Mouse (Mus musculus) kidney, postnatal 4 days (tissue): ENCODE results near the gene Miox.
A peak's percentile ranks its signal among the peaks of the same experiment; 100 is the strongest.

ENCODE experiments used
- DNase-seq, 2 experiments: peaks; one replicate each; pipeline ENCODE4 v3.0.0; 2021; ENCODE audit warnings: mixed read lengths in 2 of 2

Gene Miox

DNA sequence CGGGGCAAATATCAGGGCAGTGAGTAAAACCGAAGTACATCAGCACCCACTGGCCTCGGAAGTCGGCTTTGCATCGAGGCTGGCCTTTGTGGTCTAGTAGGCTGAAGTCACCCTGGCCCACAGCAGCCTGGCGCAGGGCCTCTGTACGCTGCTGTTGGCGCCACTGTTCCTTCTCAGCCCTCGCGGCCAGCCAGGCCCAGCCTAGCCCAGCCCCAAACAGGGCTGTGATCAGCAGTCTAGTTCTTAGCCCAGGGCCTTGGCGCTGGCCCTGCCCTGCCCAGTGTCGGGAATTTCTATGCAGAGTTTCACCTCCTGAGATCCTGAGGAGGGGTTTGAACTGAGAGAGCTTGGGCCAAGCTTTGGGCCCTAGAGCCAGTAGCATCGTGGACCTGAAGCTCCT is 37.9 kb downstream of the Miox start:
- no peak for DNase-seq

DNA sequence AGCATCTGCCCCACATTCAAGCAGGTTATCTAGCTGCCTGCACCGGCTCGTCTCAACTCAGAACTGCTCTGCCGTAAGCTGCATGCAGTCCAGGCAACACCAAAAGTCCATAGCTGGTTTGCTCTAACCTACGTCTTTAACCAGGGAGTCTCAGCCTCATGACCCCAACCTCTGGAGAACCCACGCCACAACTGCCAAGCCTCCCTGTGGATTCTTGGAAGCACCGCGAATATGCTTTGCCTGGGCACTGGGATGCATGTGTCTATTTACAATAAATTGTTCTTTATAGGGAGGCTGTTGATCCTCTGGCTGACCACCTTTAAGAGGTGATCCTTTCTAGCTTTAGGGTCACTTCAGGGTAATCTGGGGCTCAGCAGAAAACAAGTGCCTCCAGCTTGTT is 38.3 kb downstream of the Miox start:
- DNase-seq = no peak

DNA sequence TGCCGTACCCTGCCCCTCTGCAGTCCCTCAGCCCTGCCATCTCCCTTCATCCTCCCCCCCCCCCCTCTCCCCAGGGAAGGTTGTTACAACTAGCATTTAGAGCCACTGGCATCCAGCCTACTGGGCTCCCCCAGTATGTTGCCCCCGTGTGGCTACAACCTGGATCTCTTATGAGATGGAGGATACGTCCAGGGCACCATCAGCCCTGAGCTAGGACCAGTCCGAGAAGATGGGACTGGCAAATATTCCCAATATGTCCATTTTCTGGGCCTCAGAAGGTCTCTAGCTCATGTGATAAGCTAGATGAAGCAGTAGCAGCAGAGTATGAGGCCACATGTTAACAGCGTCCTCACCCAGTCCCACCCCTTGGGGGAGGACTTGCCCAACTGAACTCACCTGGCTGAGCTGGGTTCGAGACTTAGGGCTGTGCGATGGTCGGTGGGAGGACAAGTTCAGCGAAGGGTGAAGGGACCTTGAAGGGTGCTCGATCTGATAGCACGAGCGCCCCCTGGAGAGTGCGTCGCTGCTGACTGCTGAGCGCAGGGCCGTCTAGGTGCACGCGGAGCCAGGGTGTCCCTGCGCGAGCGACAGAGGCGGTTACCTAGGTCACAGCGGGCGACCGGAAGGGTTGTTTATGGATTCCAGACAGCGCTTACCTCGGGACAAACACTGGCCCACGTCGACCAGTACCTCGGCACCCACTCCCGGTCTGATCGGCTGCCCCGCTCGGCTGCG is 39.0 kb downstream of the Miox start:
- peak; percentile 92 to 95 for DNase-seq

DNA sequence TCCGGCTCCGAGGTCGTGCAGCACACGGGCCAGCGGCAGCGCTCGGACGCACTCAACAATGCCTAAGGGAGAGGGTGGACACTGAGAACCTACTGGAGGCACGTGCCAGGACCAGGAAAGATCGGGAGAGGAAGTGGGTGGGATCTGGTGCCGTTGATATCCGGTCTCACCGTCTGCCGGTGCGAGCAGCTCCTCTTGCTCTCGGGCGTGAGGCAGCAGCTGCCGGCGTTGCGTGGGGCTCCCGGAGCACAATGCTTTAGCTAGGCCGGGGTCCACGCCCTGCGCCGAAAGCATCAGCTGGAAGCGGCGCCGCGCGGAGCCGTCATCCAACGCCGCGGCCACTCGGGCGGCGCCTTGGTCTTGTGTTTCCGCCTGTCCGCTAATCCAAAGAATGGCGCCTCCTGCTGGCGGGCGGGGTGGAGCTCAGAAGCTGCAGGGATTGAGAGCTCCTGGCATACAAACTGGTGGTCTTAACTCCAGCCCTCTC is 39.6 kb downstream of the Miox start, which contains the start of gene Sco2:
TSS of gene Sco2 (minus strand) at position 85 of the 487 bp plus-strand sequence.
- peak; percentile 98 for DNase-seq

DNA sequence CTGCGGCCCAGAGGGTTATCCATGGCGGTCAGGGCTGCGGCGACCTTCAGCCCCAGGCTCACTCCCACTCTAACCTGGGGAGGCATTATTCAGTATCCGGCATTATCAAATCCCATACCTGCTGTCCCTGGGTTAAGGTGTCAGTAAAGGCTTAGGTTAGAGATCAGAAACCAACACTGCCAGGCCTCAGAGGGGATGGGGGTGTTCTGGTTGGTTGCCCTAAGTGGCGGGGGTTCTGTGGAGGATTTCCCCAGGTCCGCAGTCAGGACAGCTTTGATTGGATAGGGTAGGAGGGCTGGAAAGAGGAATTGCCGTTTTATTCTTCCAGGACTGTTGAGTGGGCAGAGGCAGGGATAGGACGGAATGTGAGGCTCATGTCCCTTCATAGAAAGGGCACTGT is 40.1 kb downstream of the Miox start:
- no peak for DNase-seq

DNA sequence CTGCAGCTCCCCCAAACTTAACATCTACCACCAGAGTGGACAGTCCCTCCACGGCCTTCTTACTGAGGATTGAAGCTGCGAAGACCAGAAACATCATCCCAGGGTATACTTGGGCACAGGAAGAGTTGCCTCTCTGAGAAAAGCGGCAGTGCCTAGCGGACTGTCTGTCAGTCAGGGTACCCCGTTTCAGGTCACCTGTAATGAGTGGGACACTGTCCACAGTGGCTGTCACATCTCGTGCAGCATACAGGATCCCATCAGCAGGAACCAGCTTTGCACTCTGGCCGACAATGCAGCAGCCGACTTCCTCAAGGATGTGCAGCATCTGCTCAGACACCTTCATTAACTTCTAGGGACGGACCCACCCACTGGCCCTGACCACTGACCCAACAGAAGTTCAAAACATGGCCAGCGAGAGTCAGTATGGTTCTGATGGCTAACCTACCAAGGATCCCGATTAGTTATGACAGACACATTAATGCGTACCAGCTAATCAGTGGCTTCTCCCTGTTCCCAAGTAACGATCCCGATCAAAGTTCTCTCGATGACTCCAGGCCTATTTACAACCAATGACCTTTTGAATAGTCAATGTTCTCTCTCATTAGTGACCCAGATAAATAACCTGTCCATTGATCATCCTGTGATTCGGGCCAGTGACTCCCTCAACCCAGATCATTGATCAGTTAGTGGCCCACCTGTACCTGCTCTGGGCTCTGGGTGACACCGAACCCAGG is 40.8 kb downstream of the Miox start:
- no peak for DNase-seq

DNA sequence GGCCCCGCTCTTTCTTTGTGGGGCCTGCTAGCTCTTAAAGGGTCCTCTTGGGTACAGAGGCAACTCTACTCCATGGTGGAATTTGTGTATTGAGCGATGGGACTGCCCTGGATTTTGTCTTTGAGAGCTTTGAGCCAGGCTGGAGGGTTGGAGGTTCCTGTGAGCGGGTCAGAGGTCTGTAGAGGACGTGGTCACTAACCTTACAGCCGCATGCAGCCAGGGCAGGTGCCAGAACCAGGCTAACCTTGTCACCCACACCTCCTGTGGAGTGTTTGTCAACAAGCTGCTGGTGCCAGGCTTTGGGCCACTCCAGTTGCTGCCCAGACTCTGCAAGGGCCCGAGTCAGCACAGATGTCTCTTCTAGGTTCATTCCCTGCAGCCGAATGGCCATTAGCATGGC is 41.8 kb downstream of the Miox start:
- no peak for DNase-seq

DNA sequence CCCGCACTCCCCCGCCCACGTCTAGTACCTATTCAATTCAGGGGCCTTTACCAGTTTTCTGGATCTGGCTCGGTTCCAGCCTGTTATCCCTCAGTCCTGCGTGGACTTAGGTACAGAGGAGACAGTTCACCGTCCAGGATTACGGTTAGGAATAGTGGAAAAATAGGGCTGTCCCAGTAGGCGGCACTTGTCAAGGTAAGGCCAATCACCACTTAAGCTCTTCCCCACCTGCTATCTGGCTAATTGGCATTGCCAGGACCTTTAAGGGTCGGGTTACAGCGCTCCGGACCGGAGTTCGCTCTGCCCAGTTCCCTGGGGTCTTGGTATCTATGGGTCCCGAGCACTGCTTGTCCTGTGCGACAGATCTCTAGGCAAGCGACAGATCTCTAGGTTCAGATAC is 42.8 kb downstream of the Miox start, which contains the start of gene Tymp:
TSS of gene Tymp (minus strand) at position 83 of the 400 bp plus-strand sequence.
- no peak for DNase-seq

DNA sequence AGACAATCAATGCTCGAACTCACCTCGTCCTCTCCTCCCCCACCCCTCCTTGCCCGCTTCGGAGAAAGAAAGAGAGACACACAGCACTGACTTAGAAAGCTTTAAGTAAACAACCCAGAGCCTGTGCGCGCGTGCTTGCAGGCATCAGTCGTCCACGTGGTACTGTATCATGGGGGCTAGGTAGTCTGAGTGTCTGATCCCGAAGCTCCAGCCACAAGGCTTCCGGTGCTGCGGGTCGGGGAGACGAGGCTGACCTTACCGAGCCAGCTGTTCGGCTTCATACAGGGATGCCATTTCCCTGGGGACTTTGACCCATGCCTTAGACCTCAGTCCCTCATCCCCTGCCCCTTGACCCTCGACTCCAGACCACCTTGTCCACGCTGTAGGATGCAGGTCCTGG is 43.2 kb downstream of the Miox start:
- no peak for DNase-seq

DNA sequence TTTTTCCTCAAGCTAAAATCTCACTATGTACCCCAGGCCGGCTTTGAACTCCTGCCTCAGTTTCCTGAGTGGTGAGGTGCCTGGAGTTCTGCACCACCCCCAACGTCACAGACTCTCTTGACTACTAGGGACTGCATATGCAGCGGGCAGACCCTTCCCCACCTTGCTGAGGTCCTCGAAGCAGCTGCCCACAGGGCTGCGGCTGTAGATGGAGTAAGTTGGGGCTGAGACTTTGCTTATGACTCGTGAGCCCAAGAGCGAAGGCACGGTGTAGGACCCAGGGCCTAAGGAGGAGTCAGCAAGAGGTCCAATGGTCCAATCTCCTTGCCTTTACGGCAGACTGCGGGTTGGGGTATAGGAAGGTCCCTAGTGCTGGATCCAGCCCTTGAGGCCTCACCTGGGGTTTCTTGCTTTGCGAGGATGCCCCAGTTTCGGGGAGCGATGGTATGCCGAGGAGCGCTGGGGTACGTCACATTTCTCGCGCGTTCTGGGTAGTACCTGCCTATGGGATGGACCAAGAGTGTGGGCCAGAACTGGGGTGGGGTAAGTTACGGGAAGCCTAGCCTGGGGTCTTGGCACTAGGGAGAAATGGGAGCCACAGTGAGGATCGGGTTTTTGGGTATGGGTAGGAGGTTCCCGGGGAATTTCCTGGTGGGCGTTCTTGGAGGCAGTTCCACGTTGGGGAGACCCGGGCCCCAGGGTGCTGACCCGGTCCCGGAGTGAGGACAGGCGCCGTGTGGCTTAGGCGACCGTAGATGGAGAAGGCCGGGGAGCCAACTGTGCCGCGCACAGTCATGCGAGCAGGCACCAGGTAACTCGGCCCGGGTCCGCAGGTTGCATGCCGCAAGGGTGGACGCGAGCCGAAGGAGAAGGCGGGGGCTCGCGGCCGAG is 44.0 kb downstream of the Miox start:
- DNase-seq = peak in 1 of 2 experiments; percentile 44

DNA sequence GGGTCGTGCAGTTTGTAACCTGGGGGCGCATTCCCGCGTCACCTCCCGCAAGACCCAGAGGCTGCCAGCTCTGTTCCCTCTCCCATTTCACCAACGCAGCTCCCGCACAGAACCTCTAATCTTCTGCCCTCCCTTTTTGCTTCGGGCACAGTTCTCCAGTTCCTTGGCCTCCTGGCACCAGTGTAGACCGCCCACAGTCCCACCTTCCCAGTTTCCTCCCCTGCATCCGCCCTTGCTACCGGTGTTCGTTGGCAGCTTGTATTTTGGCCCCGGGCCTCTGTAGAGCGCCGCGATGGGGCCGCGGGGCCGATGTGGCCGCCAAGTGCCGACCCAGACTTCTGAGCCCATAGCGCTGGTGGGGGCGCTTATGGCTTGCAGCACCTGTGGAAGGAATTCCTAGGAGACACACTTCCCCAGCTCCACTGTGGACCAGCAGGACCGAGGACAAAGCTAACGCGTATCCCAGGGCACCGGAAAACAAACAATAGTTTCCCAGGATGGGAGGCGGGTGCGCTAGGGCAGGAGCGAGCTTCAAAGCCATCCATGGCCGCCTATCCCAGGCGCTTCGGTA is 44.7 kb downstream of the Miox start, which contains the start of gene Odf3b:
TSS of gene Odf3b (minus strand) at position 452 of the 571 bp plus-strand sequence.
- peak; percentile 43 to 58 for DNase-seq

DNA sequence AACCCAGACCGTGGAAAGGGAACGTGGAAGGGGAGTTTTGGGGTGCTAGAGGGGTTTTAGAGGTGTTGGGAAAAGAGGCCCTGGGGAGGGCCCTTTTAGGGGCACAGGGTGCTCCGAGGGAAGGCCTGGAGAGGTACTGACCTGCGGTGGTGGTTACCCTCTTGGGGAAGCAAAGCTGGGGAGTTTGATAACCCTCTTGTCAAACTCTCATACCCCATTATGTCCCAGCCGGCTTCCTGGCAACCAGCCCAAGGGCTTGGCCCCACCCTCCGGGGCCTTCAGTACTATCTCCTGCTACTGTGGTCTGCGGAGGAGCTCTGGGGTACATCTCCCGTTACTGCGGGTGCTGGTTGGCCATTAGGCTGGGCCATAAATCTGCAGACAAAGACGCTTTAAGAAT is 45.2 kb downstream of the Miox start:
- peak; percentile 41 to 42 for DNase-seq

DNA sequence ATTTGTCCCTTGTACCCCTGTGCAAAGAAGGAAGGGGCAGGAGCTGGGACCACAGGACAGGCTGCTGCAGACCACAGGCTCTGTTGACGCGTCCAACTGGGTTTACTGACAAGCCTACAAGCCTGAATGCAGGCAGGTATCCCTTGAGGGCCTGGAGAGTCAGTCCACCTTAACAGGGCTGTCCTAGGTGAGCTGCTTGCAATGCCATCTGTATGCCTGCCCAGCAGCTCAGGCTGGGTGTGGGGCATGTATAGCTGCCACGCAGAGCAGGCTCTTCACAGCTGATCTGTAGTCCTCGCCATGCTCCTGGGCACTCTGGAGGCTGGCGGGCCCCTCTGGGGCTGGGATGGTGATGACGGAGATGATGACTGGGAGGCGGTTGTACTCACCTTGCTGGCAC is 50.4 kb downstream of the Miox start, which contains the start of gene Klhdc7b:
TSS of gene Klhdc7b (plus strand) at position 301 of the 400 bp plus-strand sequence.
- no peak for DNase-seq
